Mouse (Mus musculus) thymus, adult 2 months (tissue): ENCODE results near the gene Txndc17. TPM values are rescaled to one million over a fixed set of nuclear protein-coding genes. Genes with fewer than 3 reads are reported as not detected.

ENCODE experiments used
- DNase-seq: peaks from one replicate; pipeline ENCODE4 v3.0.0; 2021
- H3K27ac ChIP-seq: fragments of 200-500 bp; 2 replicates; pipeline ENCODE4 v1.5.1; 2012; ENCODE audit warnings: low read length, control low read depth; ENCODE audit not compliant: control insufficient read depth, insufficient read depth
- H3K27me3 ChIP-seq: fragments of 200-500 bp; 2 replicates; pipeline ENCODE4 v1.6.1; 2012; ENCODE audit warnings: mild to moderate bottlenecking, low read length, moderate library complexity, mixed read lengths; ENCODE audit not compliant: control insufficient read depth, insufficient read depth
- H3K36me3 ChIP-seq: fragments of 200-500 bp; 2 replicates; pipeline ENCODE4 v1.6.1; 2012; ENCODE audit warnings: mild to moderate bottlenecking, low read length, moderate library complexity; ENCODE audit not compliant: control insufficient read depth, insufficient read depth
- H3K4me1 ChIP-seq: fragments of 200-500 bp; replicated peaks from 2 replicates; pipeline ENCODE4 v1.6.1; 2012; ENCODE audit warnings: low read length; ENCODE audit not compliant: control insufficient read depth, insufficient read depth
- H3K4me3 ChIP-seq: fragments of 200-500 bp; 2 replicates; pipeline ENCODE4 v1.5.1; 2012; ENCODE audit warnings: mild to moderate bottlenecking, low read length, control low read depth, moderate library complexity; ENCODE audit not compliant: control insufficient read depth, insufficient read depth
- CTCF ChIP-seq: fragments of 200-500 bp; IDR thresholded peaks from 2 replicates; pipeline ENCODE4 v1.5.1; 2012; ENCODE audit warnings: mild to moderate bottlenecking, control low read depth, low read length, moderate library complexity, borderline replicate concordance; ENCODE audit not compliant: control insufficient read depth, poor library complexity, insufficient read depth; ENCODE audit errors: extremely low read depth
- POLR2A ChIP-seq: fragments of 200-500 bp; IDR thresholded peaks from 2 replicates; pipeline ENCODE4 v1.6.1; 2012; ENCODE audit warnings: mild to moderate bottlenecking, low read length, control low read depth, moderate library complexity; ENCODE audit not compliant: control insufficient read depth, poor library complexity, insufficient read depth; ENCODE audit errors: extremely low read depth
- WGBS: fragments of 180-500 bp; shearing (Covaris S2); methylation state at CpG from one replicate; pipeline ENCODE4 v1.1.7; 2018; 5-methylcytosine and 5-hydroxymethylcytosine counted together
- polyA plus RNA-seq: library from polyadenylated mRNA; depleted of rRNA; stranded (reverse); fragments of >200 nt; gene quantifications from 2 replicates; pipeline ENCODE4 v1.2.3, GENCODE M21; 2012

The Txndc17 gene
- polyA plus RNA-seq, 1 experiment: 44.9 TPM

- Histone ChIP-seq H3K27ac (peak within 1 kb of the TSS; percentile 17; the same call in 1 of the 2 replicates), H3K27me3 (no peaks in the 10 kb centered on the region; the same call in 1 of the 2 replicates)
- under 1% methylated on average over 29 of the region's 29 CpGs for WGBS
Observed at GRCm38 (mm10) chr11:72215410-72215797, 8.1 kb downstream of the Txndc17 start, which contains the start of gene Med31. TSS of gene Med31 (minus strand) at chr11:72215592.

GRCm38 (mm10) chr11:72217116-72217515 is 9.8 kb downstream of the Txndc17 start:
- H3K4me3 ChIP-seq: no peak overlapping the region
- H3K27ac ChIP-seq: no peak overlapping the region
- H3K36me3 ChIP-seq: no peaks in the 10 kb centered on the region
- peaks cover 6% of the 10 kb centered on the region for H3K4me1 ChIP-seq
- TF ChIP-seq POLR2A (no peak), CTCF (no peak)
- no peak for DNase-seq
- no peaks in the 10 kb centered on the region; the same call in 1 of the 2 replicates for H3K27me3 ChIP-seq
- 93% methylated on average over 5 of the region's 5 CpGs for WGBS

More at GRCm38 (mm10) chr11:72215410-72215797, 8.1 kb downstream of the Txndc17 start, which contains the start of gene Med31:
- peak within 1 kb of the TSS; percentile 91 for H3K4me3 ChIP-seq
- peaks cover 4% of the 10 kb centered on the region; the same call in 1 of the 2 replicates for H3K36me3 ChIP-seq
- peak; percentile 77 for DNase-seq
- TF ChIP-seq CTCF (no peak), POLR2A (no peak)
- H3K4me1 ChIP-seq: peaks cover 6% of the 10 kb centered on the region

GRCm38 (mm10) chr11:72221278-72221677 is 13.9 kb downstream of the Txndc17 start:
- H3K27me3 ChIP-seq: no peaks in the 10 kb centered on the region; the same call in 1 of the 2 replicates
- WGBS: 14% methylated on average over 6 of the region's 6 CpGs
- TF ChIP-seq POLR2A (no peak), CTCF (peak; percentile 57; the same call in 1 of the 2 replicates)
- no peaks in the 10 kb centered on the region for H3K36me3 ChIP-seq
- no peak overlapping the region for H3K27ac ChIP-seq
- no peaks in the 10 kb centered on the region for H3K4me1 ChIP-seq
- peak; percentile 78 for DNase-seq
- no peak overlapping the region for H3K4me3 ChIP-seq

GRCm38 (mm10) chr11:72223414-72223813 is 16.1 kb downstream of the Txndc17 start:
- TF ChIP-seq POLR2A (no peak), CTCF (no peak)
- 91% methylated on average over 4 of the region's 4 CpGs for WGBS
- Histone ChIP-seq H3K27me3 (no peaks in the 10 kb centered on the region), H3K4me1 (no peaks in the 10 kb centered on the region), H3K27ac (no peak overlapping the region), H3K36me3 (no peaks in the 10 kb centered on the region), H3K4me3 (no peak overlapping the region)
- no peak for DNase-seq

GRCm38 (mm10) chr11:72224865-72225264 is 17.5 kb downstream of the Txndc17 start:
- no peaks in the 10 kb centered on the region for H3K4me1 ChIP-seq
- H3K36me3 ChIP-seq: no peaks in the 10 kb centered on the region
- no peak for TF ChIP-seq POLR2A
- peak; percentile 61; the same call in 1 of the 2 replicates for TF ChIP-seq CTCF
- DNase-seq: peak; percentile 75
- no peak overlapping the region for H3K4me3 ChIP-seq
- H3K27ac ChIP-seq: no peak overlapping the region
- 17% methylated on average over 5 of the region's 5 CpGs for WGBS
- H3K27me3 ChIP-seq: no peaks in the 10 kb centered on the region

- no peak for DNase-seq
Observed at GRCm38 (mm10) chr11:72226020-72226791, 18.9 kb downstream of the Txndc17 start.

More at GRCm38 (mm10) chr11:72226020-72226791, 18.9 kb downstream of the Txndc17 start:
- H3K36me3 ChIP-seq: no peaks in the 10 kb centered on the region
- no peak overlapping the region for H3K27ac ChIP-seq
- H3K27me3 ChIP-seq: no peaks in the 10 kb centered on the region
- no peaks in the 10 kb centered on the region for H3K4me1 ChIP-seq
- no peak for TF ChIP-seq CTCF
- no peak for TF ChIP-seq POLR2A
- H3K4me3 ChIP-seq: no peak overlapping the region
- 90% methylated on average over 10 of the region's 10 CpGs for WGBS
